Mouse (Mus musculus) thymus, adult 2 months (tissue): ENCODE results near the gene Nelfb.

ENCODE experiments used
- CTCF ChIP-seq: fragments of 200-500 bp; IDR thresholded peaks from 2 replicates; pipeline ENCODE4 v1.5.1; 2012; ENCODE audit warnings: mild to moderate bottlenecking, control low read depth, low read length, moderate library complexity, borderline replicate concordance; ENCODE audit not compliant: control insufficient read depth, poor library complexity, insufficient read depth; ENCODE audit errors: extremely low read depth
- POLR2A ChIP-seq: fragments of 200-500 bp; IDR thresholded peaks from 2 replicates; pipeline ENCODE4 v1.6.1; 2012; ENCODE audit warnings: mild to moderate bottlenecking, low read length, control low read depth, moderate library complexity; ENCODE audit not compliant: control insufficient read depth, poor library complexity, insufficient read depth; ENCODE audit errors: extremely low read depth

- TF ChIP-seq CTCF, result no peak
- TF ChIP-seq POLR2A, result no peak
Measured at GRCm38 (mm10) chr2:25181891-25182397, 29.3 kb downstream of the Nelfb start.
